Mouse (Mus musculus): ENCODE results near the gene Asb18.

Gene Asb18

DNA sequence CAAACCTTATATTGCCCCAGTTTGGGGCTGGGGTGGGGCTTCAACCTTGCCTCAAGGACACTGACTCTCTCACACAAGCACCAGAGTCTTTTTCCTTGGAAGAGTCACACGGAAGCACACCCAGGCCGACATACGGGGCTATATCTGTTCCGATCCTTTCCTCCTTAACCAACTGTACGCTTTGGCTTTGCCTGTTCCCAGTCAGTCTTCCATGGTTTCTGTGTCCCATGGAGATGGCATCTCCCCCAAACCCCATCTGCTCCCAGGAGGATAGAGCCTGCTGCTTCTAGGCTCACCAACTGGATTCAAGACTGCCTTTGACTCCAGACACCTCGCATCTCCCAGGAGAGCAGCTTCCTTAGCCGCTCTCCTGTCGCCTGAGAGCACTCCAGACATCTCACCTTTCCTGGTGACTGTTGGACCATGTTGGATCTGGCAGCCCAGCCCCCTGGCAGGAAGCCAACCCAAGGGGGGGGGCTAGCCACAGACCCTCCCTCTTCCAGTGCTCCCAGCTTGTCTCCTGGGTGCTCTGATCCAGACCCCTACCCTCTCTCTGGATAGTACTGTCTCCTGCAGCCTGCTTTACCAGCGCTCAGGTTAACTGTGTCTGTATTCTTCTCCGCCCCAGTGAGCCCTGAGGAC lies 45.3 kb downstream of the Asb18 start:
- DNase-seq, result no peak

DNA sequence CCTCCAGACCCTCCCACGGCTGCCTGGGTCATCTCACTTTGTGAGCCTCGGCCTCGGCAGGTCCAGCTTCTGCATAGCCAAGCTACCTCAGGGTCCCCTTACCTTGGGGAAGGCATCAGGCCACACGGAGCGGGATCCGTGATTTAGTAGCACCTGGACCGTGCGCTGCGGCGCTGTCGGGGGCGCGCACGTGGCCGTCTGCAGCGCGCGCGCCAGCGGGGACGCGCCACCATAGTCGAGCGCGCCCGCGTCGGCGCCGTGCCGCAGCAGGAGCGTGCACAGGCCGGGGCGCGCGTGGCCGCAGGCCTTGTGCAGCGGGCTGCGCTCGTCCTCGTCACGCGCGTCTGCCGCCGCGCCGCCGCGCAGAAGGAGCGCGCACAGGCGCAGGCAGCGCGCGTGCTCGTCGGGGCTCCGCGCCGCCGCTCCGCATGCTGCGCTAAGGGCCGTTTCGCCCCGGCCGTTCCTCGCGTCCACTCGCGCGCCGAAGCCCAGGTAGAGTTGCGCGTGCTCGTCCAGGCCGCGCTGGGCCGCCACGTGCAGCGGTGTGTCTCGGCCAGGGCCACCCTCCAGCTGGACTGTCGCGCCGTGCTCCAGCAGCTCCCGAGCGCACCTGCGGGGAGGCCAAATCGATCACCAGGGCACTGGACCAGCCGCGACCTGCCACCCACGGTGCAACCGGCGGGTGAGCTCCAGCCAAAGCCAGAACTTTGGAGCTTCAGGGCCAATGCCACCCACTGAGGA lies 46.2 kb downstream of the Asb18 start:
- peak in 1 of 2 experiments; percentile 10 for DNase-seq

DNA sequence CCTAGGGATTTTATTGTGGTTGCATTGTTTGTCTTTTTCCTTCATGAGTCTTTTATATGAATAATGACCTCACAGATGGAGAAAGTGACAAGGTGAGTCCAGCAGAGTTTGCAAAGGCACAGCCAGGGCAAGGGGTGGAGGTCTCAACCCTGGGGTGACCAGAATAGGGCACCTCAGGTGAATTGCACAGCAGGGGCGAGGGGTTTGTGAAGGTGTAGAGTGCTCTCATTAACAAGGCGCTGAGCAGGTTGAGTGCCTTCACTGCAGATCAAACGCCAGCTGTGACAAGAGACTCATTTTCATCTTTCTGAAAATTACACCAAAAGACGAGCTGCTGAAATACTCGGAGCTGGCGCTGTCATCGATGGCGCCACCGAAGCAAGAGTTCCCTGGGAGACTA lies 46.9 kb downstream of the Asb18 start:
- no peak for DNase-seq

DNA sequence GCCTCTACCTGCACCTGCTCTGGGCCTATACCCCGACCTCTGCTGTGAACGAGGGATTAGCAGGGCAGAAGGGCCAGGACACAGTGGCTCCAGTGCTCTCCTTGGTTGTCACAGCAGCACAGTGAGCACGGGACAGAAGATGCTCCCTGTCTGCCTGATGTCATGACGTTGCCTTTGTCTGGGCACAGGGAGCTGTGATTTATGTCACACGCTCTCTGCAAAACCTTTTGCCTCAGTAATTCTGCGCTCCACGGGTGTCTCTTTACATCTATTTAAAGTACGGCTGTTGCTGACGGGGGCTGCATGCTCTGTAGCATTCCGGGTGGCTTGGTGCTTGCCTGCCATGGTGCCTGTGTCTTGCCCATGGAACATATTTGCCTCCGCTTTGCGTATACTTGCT lies 50.0 kb downstream of the Asb18 start:
- no peak for DNase-seq

DNA sequence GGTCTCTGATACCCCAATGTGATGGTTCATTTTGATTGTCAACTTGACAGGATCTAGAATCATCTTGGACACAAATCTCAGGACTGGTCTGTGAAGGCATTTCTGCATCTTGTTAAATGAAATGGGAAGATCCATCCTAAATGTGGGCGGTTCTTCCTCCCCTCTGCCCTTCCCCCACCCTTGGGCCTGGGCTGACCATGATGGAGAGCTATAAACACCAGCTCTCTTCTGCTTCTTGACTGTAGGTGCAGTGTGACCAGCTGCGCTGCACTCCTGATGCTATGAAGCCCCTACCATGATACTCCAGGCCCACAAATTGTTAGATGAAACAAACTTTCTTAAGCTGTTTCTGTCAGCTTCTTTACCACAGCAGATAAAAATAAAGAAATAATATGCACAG lies 51.2 kb downstream of the Asb18 start:
- no peak for DNase-seq

DNA sequence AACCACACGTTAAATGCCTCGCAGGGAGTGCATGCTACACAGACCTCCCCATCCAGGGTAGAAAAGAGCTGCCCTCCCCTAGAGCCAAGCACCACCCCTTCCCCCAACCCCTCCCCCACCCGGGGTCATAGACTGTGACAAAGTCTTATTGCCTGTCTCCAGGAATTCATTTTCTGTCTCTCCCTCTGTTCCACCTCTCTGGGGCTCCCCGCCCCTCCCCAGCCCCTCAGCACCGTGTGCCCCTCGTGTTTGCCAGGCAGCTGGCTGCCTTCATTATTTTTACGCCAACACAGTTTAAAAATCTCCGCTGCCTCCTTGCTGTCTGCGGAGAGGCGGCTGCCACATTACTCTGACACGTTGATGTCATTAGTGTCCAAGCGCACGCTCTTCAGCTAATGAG lies 52.4 kb downstream of the Asb18 start:
- DNase-seq, result no peak

DNA sequence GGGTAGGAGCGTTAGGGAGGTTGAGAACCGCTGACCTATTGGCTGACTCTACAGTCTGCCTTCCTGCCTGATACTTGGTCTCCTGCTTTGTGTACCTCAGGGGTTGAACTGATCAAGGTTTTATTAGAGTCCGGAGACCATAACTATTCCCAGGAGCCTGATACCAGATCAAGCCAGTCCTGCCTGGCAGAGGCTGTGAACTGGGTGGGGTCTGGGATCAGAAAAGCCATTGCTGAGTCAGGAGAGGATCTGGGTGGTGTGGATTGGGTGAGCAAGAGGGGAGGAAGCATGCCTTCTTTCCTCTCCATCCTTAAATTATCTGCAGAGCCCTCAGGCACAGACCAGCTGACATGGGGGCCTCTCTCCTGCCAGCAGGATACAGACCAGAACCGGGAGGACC lies 55.1 kb downstream of the Asb18 start:
- DNase-seq, result no peak

DNA sequence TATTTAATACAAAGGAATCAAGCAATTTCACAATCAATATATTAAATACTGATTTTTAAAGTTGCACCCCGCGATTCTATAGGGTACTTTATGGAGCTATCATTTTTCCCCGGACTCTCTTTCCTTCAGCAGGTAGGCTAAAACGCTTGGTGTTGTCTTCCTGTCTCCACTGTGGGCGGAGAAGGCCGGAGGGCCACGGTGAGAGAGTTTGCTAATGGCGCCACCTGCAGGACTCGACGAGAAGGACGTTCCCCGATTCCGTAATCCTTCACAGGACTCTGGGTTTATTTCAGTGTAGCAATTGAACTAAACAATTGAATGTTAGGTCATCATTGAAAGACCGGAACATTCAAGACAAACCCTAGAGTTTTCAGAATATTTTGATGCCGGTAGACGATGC lies 71.3 kb downstream of the Asb18 start:
- peak; percentile 74 to 92 for DNase-seq

DNA sequence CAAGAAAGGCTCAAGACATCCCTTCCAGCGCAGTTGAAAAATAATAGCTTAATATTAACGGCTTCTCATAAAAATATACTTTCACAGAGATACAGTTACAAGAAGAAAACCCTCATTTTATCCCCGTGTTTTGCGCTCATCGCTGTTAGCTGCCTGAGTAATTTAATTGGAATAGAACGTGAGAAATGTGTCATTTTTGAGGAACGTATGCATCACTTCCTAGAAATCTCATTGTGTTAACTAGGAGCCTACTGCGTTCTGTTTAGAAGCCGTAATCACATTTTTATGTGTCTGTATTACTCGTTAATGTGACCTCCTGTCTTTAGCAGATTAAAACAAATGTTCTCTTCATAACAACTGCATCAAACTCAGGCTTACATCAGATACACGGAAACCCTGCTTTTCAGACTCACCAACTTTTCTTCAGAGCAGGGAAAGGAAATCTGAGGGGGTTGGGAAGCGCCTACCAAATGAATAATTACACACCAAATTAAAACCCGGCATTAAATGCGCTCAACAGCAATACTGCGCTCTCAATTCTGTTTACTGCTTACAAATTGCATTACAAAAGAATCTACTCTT lies 72.0 kb downstream of the Asb18 start:
- no peak for DNase-seq

DNA sequence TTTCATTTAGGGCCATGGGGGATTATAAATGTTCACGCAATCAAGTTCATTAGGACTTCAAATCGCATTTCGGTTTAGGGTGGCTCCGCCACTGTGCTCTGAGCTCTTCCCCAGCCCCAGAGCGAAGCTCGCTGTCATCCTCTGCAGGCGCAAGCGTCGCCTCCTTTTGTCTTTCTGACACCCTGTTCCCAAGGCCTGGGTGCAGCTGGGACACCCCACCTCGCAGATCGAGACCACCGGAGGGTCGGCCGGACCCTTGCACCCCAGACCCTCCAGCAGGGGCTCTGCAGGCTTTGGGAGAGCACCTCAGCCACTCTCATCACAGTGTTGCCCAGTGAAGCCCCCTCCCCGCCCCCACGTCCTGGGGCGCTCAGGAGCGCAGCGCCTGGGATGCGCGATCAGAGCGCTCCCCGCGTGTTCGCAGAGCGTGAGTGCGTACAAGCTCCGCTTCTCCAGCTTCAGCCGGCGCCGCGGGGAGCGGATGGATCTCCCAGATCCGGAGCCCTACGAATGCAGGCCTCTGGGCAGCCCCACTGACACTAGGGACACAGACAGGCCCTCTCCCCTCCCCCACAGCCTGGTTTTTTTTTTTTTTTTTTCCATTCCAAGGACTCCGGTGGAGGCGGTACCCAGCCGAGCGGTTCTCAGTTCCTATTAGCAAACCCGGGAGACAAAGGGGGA lies 72.6 kb downstream of the Asb18 start:
- peak in 1 of 2 experiments; percentile 37 for DNase-seq

DNA sequence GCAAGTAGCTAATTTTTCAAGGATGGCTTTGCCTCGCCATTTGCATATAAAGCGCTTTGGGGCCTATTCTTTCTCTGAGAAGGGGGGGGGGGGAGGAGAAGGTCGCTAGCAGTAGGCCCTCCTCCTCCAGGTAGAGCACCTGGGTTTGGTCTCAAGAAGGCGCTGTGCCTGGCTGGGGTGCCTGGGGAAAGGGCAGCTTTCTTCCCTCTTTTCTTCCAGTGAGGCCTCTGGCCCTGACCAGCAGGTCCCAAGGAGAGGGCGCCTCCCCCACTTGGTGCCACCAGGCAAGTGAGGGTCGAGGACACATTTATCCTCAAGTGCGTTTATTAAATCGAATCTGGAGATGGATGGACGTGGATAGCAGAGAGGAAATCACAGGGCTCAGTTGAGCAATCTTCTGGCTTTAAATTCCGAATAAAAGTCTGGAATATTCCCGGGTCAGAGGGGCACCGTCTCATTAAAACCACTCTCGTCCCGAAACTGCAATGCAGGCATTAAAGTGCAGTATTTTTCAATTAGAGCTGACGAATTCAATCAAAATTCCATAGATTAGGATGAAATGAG lies 73.4 kb downstream of the Asb18 start:
- DNase-seq, result no peak

DNA sequence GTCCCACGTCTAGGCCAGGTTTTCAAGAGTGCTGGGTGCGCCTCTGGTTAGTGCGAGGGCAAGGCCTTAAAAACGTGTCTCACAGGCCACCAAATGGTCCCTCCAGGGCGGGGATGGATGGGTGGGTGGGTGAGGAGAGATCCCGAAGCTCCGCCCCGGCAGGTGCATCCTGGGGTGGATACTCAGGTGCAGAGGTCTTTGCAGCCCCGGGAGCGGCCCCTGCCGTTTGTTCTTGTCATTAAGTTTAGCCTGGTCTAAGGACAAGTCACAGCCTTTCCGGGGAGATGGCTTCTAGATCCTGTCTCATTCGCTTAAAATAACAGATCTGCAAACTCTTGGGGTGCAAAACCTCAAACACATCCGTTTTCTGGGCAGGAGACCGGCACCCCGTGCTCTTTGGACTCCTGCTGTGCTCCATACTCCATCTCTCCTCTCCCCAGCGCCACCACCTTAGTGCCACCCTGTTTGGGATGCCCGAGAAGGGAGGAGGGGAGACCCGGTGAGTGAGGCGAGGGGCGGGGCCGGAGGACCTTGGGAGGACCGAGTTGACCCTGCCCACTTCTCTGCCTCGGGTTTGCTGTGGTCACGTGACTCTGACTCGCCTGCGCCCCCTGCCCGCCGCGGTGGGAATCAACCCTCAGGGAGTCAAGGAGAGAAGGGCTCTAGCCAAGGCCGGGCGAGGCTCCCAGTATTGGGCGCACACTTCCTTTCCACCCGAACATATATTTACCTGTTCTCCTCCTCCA lies 74.3 kb downstream of the Asb18 start:
- DNase-seq, result peak; percentile 74 to 86

DNA sequence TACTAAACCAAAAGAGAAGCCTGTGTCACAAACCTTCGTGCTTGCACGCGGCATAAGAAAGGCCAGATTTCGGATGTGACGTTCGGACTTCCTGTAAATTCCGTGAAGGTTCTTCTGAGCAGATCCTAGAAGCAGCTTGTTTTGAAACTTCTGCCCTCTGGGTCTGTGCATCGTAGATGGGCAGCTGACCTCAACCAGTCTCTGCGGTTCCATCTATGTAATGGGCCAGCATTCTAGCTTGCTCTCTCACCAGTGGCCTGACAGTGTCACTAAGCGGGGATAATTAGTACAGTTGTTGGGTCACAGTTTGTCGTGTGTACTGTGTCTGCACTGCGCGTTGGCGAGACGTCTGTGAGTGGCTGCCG lies 74.9 kb downstream of the Asb18 start:
- DNase-seq, result no peak

DNA sequence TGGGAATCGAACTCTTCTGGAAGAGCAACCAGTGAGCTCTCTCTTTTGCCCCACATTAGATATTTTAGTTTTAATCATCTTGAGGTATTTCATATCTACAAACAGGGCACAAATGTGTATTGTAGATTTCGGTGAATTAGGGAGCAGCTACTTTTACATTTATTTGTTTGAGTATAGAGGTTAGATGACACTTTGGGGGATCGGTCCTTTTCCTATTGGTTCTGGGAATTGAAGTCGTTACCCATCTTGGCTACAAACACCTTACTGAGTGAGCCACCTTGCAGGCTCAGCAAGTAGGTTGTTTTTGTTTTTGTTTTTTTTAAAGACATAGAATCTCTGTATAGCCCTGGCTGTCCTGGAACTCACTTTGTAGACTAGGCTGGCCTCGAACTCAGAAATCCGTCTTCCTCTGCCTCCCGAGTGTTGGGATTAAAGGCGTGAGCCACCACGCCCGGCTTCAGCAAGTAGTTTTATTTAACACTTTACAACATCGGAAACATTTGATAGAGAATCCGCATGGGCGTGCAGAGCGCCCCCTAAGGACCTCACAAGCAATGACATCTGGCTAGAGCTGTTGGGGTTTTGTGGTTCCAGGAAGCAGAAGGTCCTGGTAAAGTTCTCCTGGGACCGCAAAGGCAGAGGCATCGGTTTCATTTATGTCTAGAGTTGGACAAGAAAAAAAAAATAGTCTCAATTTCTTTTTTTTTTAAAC lies 75.4 kb downstream of the Asb18 start:
- DNase-seq, result no peak

DNA sequence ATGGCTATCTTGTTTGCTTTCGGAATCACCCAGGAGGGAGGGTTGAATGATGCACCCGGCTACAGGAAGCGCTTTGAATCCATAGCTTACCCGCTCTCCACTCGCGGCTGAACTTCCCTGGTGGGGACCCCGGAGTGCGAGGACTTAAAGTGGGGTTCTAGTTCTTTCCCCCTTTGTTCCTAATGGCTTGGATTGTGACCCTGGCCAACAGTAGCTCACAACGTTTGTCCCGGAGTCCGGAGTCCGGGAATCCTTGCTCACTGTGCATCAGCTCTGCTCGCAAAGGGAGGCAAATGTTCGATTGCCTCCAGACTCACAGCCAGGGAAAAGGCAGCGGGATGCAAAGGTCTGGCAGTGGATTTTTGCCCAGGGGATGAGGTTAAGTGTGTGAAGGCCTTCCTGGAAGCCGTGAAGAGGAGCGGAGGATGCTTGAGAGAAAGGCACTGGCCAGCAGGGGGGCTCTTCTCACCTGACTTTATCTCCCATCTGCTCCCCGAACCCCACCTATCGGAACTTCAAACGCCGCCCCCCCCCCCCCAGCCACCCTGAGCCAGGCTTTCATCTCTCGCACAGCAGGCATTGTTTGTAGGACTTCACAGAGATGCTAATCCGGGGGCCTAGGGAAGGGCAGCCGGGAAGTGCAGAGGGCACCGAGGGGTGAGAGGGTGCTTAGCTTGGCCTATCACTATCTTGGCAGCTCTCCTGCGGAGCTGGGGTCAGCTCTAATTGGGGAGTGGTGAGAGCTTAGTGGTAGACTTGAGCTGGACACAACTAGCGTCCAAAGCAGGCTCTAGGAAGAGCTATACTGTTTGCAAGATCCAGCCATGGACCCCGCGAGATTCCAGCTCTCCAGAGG lies 78.7 kb downstream of the Asb18 start:
- DNase-seq, result no peak

DNA sequence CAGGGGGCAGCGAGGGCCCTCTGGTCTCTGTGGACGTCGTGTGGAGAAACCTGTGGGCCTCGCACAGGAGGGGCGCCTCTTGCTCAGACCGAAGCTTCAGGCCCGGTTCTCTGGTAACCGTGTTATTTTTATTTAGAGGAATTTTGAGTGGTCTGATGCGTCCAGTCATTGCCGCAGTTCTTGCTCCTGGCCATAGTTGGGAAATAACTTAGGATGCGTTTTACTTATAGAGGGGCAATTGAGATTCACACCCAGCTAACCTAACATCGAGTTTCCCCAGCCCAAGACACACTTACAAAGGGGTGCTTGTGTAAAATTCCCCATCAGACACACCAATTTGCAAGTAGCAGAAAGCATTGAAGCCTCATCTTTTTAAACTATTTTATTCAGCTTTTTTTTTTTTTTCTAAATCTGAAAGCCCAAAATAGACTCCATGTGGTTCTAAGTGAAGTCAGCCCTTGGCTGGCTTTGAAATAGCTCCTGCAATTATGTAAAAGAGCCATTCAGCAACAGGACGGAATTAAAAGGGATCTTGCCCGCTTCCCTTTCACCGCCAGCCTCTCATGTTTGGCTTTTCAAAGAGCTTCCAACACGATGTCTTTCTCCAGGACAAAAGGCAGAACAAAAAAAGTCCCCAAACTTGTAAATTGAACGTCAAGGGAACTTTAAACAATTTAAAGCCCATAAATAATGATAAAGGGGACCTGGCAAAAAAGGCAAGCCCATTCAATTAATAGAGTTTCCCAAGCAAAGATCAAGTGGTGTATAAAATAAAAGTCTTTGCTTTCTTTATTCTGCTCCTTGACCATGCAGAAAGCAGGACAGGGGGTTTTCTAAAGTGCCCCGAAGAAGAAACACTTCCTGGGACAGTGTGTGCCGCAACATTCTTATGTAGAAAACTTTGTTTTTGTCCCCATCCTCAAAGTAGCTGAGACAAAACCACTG lies 79.9 kb downstream of the Asb18 start:
- no peak for DNase-seq

DNA sequence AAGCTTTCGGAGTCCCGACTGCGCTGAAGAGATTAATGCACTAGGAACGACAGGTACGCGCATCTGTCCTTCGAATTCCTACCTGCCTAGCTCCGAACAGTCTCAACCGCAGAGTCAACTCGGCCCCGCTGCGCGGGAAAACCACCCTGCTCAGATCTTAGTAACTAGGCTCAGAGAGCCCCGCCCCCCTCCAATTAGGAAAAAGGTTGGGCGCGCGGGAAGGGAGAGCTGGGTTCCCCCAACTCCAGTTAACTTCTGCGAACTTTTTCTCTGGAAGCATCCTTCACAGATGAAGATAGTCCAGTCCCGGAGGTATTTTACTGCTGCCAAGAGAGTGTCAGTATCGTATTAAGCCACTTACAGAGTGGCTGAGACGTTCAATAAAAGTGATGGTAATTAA lies 80.7 kb downstream of the Asb18 start:
- DNase-seq, result peak in 1 of 2 experiments; percentile 30

DNA sequence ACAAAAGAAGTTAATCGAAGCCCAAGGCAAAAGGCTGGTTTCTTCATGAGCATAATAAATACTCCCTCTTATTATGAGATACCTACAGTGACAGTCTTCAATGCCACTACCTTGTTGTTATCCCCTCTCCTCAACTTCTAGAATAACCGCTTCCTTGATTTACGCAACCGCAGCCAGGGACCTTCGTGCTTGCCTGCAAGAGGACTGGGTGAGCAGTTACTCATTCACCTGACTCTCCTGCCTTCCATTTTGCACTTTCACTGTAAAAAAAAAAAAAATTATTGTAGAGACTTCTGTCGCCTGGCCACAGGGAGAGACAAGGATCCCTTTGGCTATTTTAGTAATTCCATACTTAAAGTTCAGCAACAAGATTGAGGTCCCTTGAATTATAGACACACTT lies 81.4 kb downstream of the Asb18 start:
- peak; percentile 35 to 40 for DNase-seq

DNA sequence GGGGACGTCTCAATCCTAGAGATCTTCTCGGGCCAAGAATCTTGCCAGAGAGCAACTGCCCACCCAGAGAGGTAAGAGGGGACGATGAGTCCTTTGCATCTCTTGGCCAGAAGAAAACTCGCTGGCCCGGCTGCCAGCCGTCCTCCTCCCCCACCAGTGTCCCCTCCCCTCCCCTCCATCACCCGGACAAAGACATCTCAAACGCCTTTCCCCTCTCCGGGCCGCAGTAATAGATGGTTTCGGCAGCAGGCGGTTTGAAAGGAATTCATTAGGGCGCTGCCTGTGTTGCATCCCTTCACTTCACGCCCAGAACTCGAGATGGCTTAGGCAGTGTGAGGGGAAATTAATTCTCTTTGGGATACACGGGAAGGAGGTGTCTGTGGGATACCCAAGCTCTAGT lies 81.8 kb downstream of the Asb18 start:
- DNase-seq, result no peak

DNA sequence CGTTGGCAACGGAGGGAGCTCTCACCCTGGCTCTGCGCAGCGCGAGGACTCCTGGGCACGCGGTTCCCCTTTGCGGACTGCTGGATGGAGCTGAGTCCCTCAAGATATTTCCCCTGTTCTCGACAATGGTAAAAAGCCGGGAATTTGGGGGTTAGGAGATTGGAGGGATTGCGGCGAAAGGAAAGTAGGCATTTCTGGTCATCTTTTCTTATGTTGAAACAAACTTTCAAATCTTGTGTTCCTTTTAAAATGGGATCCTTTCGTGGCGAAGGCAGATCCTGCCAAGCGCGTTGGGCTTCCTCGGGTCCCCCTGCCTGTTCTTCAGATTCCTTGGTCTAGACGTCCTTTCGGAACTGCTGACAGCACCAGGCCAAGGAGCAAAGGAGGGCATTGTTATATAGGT lies 82.4 kb downstream of the Asb18 start:
- no peak for DNase-seq

Data from kidney, postnatal 36 days (tissue).